Mouse (Mus musculus) thymus, adult 2 months (tissue): ENCODE measurements around the gene Gtpbp4.
"Not testable (repeated sequence)": the region's sequence is repeated elsewhere in the genome, so short reads cannot be mapped to it uniquely, and the experiment has no call there.

Experiments
- CTCF ChIP-seq: fragments of 200-500 bp; IDR thresholded peaks from 2 replicates; pipeline ENCODE4 v1.5.1; 2012; ENCODE audit warnings: mild to moderate bottlenecking, control low read depth, low read length, moderate library complexity, borderline replicate concordance; ENCODE audit not compliant: control insufficient read depth, poor library complexity, insufficient read depth; ENCODE audit errors: extremely low read depth
- POLR2A ChIP-seq: fragments of 200-500 bp; IDR thresholded peaks from 2 replicates; pipeline ENCODE4 v1.6.1; 2012; ENCODE audit warnings: mild to moderate bottlenecking, low read length, control low read depth, moderate library complexity; ENCODE audit not compliant: control insufficient read depth, poor library complexity, insufficient read depth; ENCODE audit errors: extremely low read depth

DNA sequence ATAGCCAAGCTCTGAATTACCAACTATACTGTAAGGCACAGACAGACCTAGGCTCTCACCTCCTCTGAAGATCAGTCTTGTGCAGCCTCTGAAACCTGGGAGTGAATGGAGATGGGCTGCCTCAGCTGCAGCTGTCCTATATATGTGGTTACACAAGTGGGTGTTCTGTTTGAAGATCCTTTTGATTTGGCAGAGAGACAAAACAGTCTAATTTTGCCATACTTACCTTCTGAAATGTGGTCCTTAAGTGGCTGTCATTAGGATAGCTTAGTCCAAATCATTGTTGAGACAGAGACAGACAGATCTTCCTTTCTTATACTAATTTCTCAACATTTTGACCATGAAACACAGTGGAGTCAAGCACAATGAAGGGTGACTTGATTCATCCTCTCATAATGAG, 47.8 kb downstream of the Gtpbp4 start, which contains the start of gene Gm9745:
- TF ChIP-seq CTCF, POLR2A: not testable (repeated sequence)
